Mouse (Mus musculus) spleen, postnatal 36 days (tissue): ENCODE data around the gene Vwa3a.

Experiments used
- DNase-seq, 2 experiments: peaks; one replicate each; pipeline ENCODE4 v3.0.0; 2022; ENCODE audit warnings: low spot score in 2 of 2, mixed read lengths in 1 of 2

The Vwa3a gene

GRCm38 (mm10) chr7:120835449-120836359 is 96.6 kb downstream of the Vwa3a start:
- peak; percentile 91 to 94 for DNase-seq

GRCm38 (mm10) chr7:120836361-120836760 is 97.2 kb downstream of the Vwa3a start:
- peak in 1 of 2 experiments; percentile 19 for DNase-seq

GRCm38 (mm10) chr7:120838436-120839160 is 99.5 kb downstream of the Vwa3a start:
- no peak for DNase-seq

GRCm38 (mm10) chr7:120839786-120840185 is 100.7 kb downstream of the Vwa3a start:
- DNase-seq: no peak

GRCm38 (mm10) chr7:120842345-120843036 is 103.4 kb downstream of the Vwa3a start, which contains the start of gene Eef2k:
Eef2k (plus strand) TSS chr7:120842831.
- peak; percentile 87 to 89 for DNase-seq

- peak; percentile 68 to 77 for DNase-seq
Measured at GRCm38 (mm10) chr7:120843037-120843621, 104.0 kb downstream of the Vwa3a start.

- no peak for DNase-seq
Measured at GRCm38 (mm10) chr7:120843852-120844435, 104.8 kb downstream of the Vwa3a start.

GRCm38 (mm10) chr7:120844689-120845088 is 105.6 kb downstream of the Vwa3a start:
- DNase-seq: no peak

- no peak for DNase-seq
Measured at GRCm38 (mm10) chr7:120848831-120849512, 109.9 kb downstream of the Vwa3a start.

- DNase-seq: no peak
Measured at GRCm38 (mm10) chr7:120850165-120850564, 111.0 kb downstream of the Vwa3a start.
